Mouse (Mus musculus) ES-E14 (cell line): ENCODE data around the gene Lhx2.

Source experiments
- HCFC1 ChIP-seq: IDR thresholded peaks from 2 replicates; pipeline ENCODE4 v1.6.1; 2012; ENCODE audit warnings: low read length, inconsistent platforms, borderline replicate concordance; ENCODE audit not compliant: insufficient read depth
- MAFK ChIP-seq: IDR thresholded peaks from 2 replicates; pipeline ENCODE4 v1.6.1; 2014; ENCODE audit warnings: mild to moderate bottlenecking, low read depth, low read length, inconsistent platforms; ENCODE audit not compliant: insufficient read depth
- ZC3H11A ChIP-seq: IDR thresholded peaks from 2 replicates; pipeline ENCODE4 v1.6.1; 2012; ENCODE audit warnings: low read depth, mild to moderate bottlenecking, inconsistent platforms, low read length, borderline replicate concordance
- ZNF384 ChIP-seq: IDR thresholded peaks from 2 replicates; pipeline ENCODE4 v1.6.1; 2012; ENCODE audit warnings: low read depth, low read length, inconsistent platforms

- TF ChIP-seq MAFK = no peak
- TF ChIP-seq HCFC1 = no peak
- no peak for TF ChIP-seq ZC3H11A
- no peak for TF ChIP-seq ZNF384
Observed at GRCm38 (mm10) chr2:38339910-38340625, 987 bp downstream of the Lhx2 start.
